Mouse (Mus musculus) lung, postnatal 4 days (tissue): Measurements from ENCODE around the gene Zfp626.
A peak's percentile ranks its signal among the peaks of the same experiment; 100 is the strongest.
"Not testable (repeated sequence)": the region's sequence is repeated elsewhere in the genome, so short reads cannot be mapped to it uniquely, and the experiment has no call there.

Experiments
- DNase-seq, 2 experiments: peaks; one replicate each; pipeline ENCODE4 v3.0.0; 2021

The Zfp626 gene

DNA sequence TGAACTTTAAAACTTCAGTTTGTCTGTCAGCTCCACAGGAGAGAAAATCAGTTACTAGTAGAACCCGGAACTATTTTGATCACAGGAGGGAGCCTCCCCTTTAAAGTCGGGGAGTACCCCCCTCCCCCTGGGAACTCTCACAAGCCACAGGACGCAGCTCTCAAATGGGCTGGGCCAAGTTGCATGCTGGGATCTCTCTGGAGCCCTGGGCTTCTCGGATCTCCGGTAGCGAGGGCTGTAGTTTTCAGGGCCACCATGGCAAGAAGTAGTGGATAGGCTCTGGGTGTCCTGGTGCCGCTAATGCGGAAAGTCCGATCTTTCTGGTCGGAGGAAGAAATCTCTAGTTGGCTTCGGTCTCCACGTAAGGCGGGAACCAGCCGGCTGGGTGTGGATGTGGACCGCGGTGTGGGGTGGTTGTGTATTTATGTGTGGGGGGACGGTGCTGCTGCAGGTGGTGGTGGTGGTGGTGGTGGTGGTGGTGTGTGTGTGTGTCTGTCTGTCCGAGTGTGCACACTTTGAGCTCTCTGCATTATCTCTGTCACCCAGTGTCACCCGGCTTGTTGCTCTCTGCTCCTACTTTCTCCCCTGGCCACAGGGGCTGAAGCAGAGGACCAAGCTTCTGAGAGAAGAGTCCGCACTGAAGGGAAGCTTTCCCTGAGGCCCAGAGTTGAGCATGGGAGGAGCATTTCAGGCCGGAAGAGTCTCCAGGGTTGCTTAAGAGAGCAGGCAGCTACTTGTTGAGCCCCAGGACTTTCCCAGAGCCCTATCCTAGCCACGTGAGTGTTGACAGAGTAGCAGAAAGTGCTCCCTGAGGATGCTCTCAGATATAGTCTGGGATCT, 53.6 kb downstream of the Zfp626 start:
- peak; percentile 83 to 88 for DNase-seq

DNA sequence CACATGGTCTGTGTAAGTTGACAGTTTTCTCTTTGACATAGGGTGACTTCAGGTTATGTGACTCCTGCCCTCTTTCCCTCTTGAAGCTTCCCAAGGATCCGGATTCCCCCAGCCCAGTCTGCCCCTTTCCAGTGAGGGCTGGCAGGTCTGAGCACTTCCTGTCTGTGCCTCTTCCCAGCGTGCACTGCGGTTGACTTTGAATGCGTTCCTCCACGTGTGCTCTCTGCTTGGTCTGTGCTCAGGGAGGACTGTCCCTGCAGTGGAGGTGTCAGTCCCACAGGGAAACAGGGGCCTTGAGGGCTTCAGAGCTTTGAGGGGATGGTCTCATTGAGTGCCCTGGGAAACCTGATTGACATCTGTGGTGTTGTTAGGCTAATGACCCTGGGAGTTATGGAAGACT, 55.6 kb downstream of the Zfp626 start:
- DNase-seq, result not testable (repeated sequence)
